17 mouse cellular contexts compared by ENCODE assay signal in genomic region chr17:85975077-85975476, GRCm38 (mm10).
DNase-seq lines count a peak whose midpoint lies in the region; ATAC-seq and TF ChIP-seq lines count a peak whose summit lies in the region.
"Had no signal": no experiment of that assay in that cellular context is flagged by ENCODE, and none has a peak within 500 bp of the region (broad histone marks: within the 10 kb centered on the region; RNA-seq: fewer than 3 reads in every experiment).

No protein-coding gene starts in this region.

- H3K9me3 ChIP-seq in limb, embryonic 14.5 days (ENCODE audit: control insufficient read depth, low read length): no peaks in the 10 kb centered on the region
- H3K9me3 ChIP-seq: hindbrain, embryonic 15.5 days; midbrain, embryonic 12.5 days had no signal

- peak; percentile 22 to 23 for DNase-seq in heart, adult 18-20 months
- no peak for DNase-seq in heart, postnatal 25 days (ENCODE audit: low spot score)
- peak; percentile 4 for DNase-seq in lung, postnatal 36 days
- DNase-seq in lung, adult 2 months: no peak
- DNase-seq in brain, adult 2 months (ENCODE audit: low read depth, low spot score): peak; percentile 4
- peak; percentile 21 for DNase-seq in limb, embryonic 14.5 days (ENCODE audit: low spot score)
- DNase-seq in spleen, adult 18-20 months: no peak
- DNase-seq: cerebellum, adult 9-11 months; kidney, adult 18-20 months; layer of hippocampus, postnatal 36 days; left cerebral cortex, postnatal 4 days; lung, postnatal 4 days; thymus, postnatal 4 days had no signal

- ATAC-seq in limb, embryonic 14.5 days (ENCODE audit: low FRiP score, low read depth): no peak
- ATAC-seq in CD4-positive, CD25-positive, alpha-beta regulatory T cell, adult 4 months: no peak

- no peak overlapping the region for H3K4me2 ChIP-seq in limb, embryonic 14.5 days (replicated peaks; ENCODE audit: low read depth, low read length, severe bottlenecking)
- H3K4me2 ChIP-seq: hindbrain, embryonic 15.5 days; midbrain, embryonic 12.5 days had no signal

- TF ChIP-seq CTCF in lung, adult 2 months (IDR thresholded peaks at IDR 0.05; ENCODE audit: insufficient read depth, low read length): no peak

- no peaks in the 10 kb centered on the region for H3K27me3 ChIP-seq in limb, embryonic 14.5 days (ENCODE audit: control insufficient read depth, insufficient read depth, low read length)
- H3K27me3 ChIP-seq: hindbrain, embryonic 15.5 days; midbrain, embryonic 12.5 days had no signal

- H3K36me3 ChIP-seq in limb, embryonic 14.5 days (ENCODE audit: control insufficient read depth, insufficient read depth, low read length): no peaks in the 10 kb centered on the region
- H3K36me3 ChIP-seq: hindbrain, embryonic 15.5 days; midbrain, embryonic 12.5 days had no signal

- 50% methylated on average over 5 of the region's 5 CpGs for WGBS in lung, adult 2 months
- WGBS in limb, embryonic 14.5 days: 62% methylated on average over 5 of the region's 5 CpGs

- TF ChIP-seq POLR2A in lung, adult 2 months (IDR thresholded peaks at IDR 0.05; ENCODE audit: borderline replicate concordance, extremely low read depth, low read depth, low read length): no peak
- TF ChIP-seq POLR2A in limb, embryonic 14.5 days (IDR thresholded peaks at IDR 0.05; ENCODE audit: borderline replicate concordance, extremely low read depth, insufficient read depth, insufficient read length): no peak

- intact Hi-C loops in heart, postnatal 25 days (cut with DNase I): no loop called here

- H3K4me3 ChIP-seq in lung, adult 2 months (replicated peaks; ENCODE audit: extremely low read depth, low read depth, low read length): no peak overlapping the region
- H3K4me3 ChIP-seq in limb, embryonic 14.5 days (replicated peaks; ENCODE audit: low read length): no peak overlapping the region
- H3K4me3 ChIP-seq: heart, adult 2 months; hindbrain, embryonic 15.5 days; midbrain, embryonic 12.5 days had no signal

- no peaks in the 10 kb centered on the region for H3K4me1 ChIP-seq in lung, adult 2 months (ENCODE audit: control insufficient read depth, insufficient read depth, low read length)
- peaks cover 8% of the 10 kb centered on the region for H3K4me1 ChIP-seq in limb, embryonic 14.5 days (ENCODE audit: control insufficient read depth, insufficient read depth, low read length)

- no peak overlapping the region for H3K27ac ChIP-seq in limb, embryonic 14.5 days (replicated peaks; ENCODE audit: low read depth, low read length)
- H3K27ac ChIP-seq: heart, adult 2 months; hindbrain, embryonic 15.5 days; midbrain, embryonic 12.5 days had no signal

- H3K9ac ChIP-seq in limb, embryonic 14.5 days (ENCODE audit: low read depth, low read length, severe bottlenecking): no peak overlapping the region
- H3K9ac ChIP-seq: hindbrain, embryonic 15.5 days; midbrain, embryonic 12.5 days had no signal

Comparison
In these comparisons a context has a peak if more than half of its experiments do, and no peak if none do; other contexts are left out.
1. DNase-seq: peak in heart, adult 18-20 months (2 of 2), lung, postnatal 36 days (single experiment), brain, adult 2 months (single experiment) and limb, embryonic 14.5 days (single experiment); none in heart, postnatal 25 days (single experiment), lung, adult 2 months (single experiment) and spleen, adult 18-20 months (0 of 2).